Mouse (Mus musculus): ENCODE measurements at regions not wholly inside any gene's neighbourhood (a gene's known extent, or its start where the extent isn't known, plus 50 kb on each side); places are given as distances from the start of the nearest gene placed in this dataset.

- Histone ChIP-seq H3K4me3 (ENCODE audit: low read depth, low read length) (no peak overlapping the region), H3K4me1 (ENCODE audit: control insufficient read depth, insufficient read depth, low read length) (no peaks in the 10 kb centered on the region), H3K27ac (ENCODE audit: low read depth, low read length) (no peak overlapping the region), H3K9ac (replicated peaks; ENCODE audit: low read depth, low read length) (no peak overlapping the region), H3K27me3 (ENCODE audit: control insufficient read depth, insufficient read depth, low read length) (no peaks in the 10 kb centered on the region), H3K9me3 (ENCODE audit: control insufficient read depth, low read length) (no peaks in the 10 kb centered on the region), H3K4me2 (ENCODE audit: low read depth, low read length) (no peak overlapping the region), H3K36me3 (ENCODE audit: control insufficient read depth, insufficient read depth, low read length) (no peaks in the 10 kb centered on the region)
- ATAC-seq (ENCODE audit: low read depth): no peak
- 91% methylated on average over 3 of the region's 3 CpGs for WGBS
These were observed 234.5 kb upstream of the Dab2 start for GRCm38 (mm10) chr15:6065100-6065499.

DNA sequence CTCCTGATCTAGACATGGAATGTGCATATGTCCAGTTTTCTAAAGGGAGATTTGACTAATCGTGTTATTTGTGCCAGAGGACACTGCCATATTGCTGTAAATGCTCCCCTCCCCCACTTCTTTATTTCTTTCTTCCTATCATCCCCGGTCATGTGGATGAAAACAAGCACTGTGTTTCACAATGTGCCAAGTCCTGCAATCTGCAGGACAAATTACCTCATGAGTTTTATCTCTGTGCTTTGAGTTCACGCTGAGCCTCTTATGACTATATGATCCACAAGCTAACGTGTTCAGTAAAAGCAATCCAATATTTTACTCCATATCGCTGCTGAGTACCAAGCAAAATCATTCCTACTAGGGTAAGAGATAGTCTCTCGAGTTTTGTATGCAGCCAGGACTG, 232.2 kb upstream of the Dab2 start:
- no peak for ATAC-seq (ENCODE audit: low read depth)
- Histone ChIP-seq H3K27ac (ENCODE audit: low read depth, low read length) (no peak overlapping the region), H3K36me3 (ENCODE audit: control insufficient read depth, insufficient read depth, low read length) (no peaks in the 10 kb centered on the region), H3K4me3 (ENCODE audit: low read depth, low read length) (no peak overlapping the region), H3K9ac (replicated peaks; ENCODE audit: low read depth, low read length) (no peak overlapping the region), H3K4me2 (ENCODE audit: low read depth, low read length) (no peak overlapping the region), H3K9me3 (ENCODE audit: control insufficient read depth, low read length) (no peaks in the 10 kb centered on the region), H3K4me1 (ENCODE audit: control insufficient read depth, insufficient read depth, low read length) (no peaks in the 10 kb centered on the region), H3K27me3 (ENCODE audit: control insufficient read depth, insufficient read depth, low read length) (no peaks in the 10 kb centered on the region)
- 86% methylated on average over 6 of the region's 6 CpGs for WGBS

- no peaks in the 10 kb centered on the region for H3K36me3 ChIP-seq (ENCODE audit: control insufficient read depth, insufficient read depth, low read length)
- ATAC-seq (ENCODE audit: low read depth): no peak
- no peak overlapping the region for H3K4me3 ChIP-seq (ENCODE audit: low read depth, low read length)
- H3K27me3 ChIP-seq (ENCODE audit: control insufficient read depth, insufficient read depth, low read length): no peaks in the 10 kb centered on the region
- no peak overlapping the region for H3K27ac ChIP-seq (ENCODE audit: low read depth, low read length)
- H3K4me1 ChIP-seq (ENCODE audit: control insufficient read depth, insufficient read depth, low read length): no peaks in the 10 kb centered on the region
- H3K9ac ChIP-seq (replicated peaks; ENCODE audit: low read depth, low read length): no peak overlapping the region
- H3K4me2 ChIP-seq (ENCODE audit: low read depth, low read length): no peak overlapping the region
- no peaks in the 10 kb centered on the region for H3K9me3 ChIP-seq (ENCODE audit: control insufficient read depth, low read length)
- WGBS: 93% methylated on average over 8 of the region's 8 CpGs
These were observed 231.2 kb upstream of the Dab2 start for GRCm38 (mm10) chr15:6068371-6068770.

DNA sequence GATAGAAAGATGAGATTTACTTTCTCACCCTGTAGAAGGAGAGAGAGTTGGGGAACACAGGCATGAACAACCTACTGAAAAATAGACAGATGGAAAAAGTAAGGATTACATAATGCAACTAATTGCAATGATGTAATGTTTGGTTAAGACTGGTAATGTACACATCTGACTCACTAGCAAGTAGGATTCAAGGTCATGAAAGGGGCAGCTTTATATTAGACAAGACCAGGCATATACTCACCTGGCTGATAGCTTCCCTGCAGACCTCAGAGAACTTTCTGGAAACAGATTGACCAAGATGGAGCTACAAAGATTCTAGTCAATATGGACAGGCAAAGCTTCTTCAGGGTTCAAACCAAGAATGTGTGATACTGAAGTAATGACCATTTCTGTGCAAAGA, 227.7 kb upstream of the Dab2 start:
- Histone ChIP-seq H3K4me2 (ENCODE audit: low read depth, low read length) (no peak overlapping the region), H3K9ac (replicated peaks; ENCODE audit: low read depth, low read length) (no peak overlapping the region), H3K4me1 (ENCODE audit: control insufficient read depth, insufficient read depth, low read length) (no peaks in the 10 kb centered on the region), H3K27me3 (ENCODE audit: control insufficient read depth, insufficient read depth, low read length) (no peaks in the 10 kb centered on the region), H3K27ac (ENCODE audit: low read depth, low read length) (no peak overlapping the region), H3K9me3 (ENCODE audit: control insufficient read depth, low read length) (no peaks in the 10 kb centered on the region), H3K4me3 (ENCODE audit: low read depth, low read length) (no peak overlapping the region), H3K36me3 (ENCODE audit: control insufficient read depth, insufficient read depth, low read length) (no peaks in the 10 kb centered on the region)
- ATAC-seq (ENCODE audit: low read depth): no peak

GRCm38 (mm10) chr15:6072920-6073319, 226.7 kb upstream of the Dab2 start:
- ATAC-seq (ENCODE audit: low read depth): no peak

GRCm38 (mm10) chr15:6080714-6081635, 218.6 kb upstream of the Dab2 start:
- ATAC-seq (ENCODE audit: low read depth): peak; percentile 87
- H3K36me3 ChIP-seq (ENCODE audit: control insufficient read depth, insufficient read depth, low read length): no peaks in the 10 kb centered on the region
- H3K9me3 ChIP-seq (ENCODE audit: control insufficient read depth, low read length): no peaks in the 10 kb centered on the region
- H3K27me3 ChIP-seq (ENCODE audit: control insufficient read depth, insufficient read depth, low read length): no peaks in the 10 kb centered on the region
- no peaks in the 10 kb centered on the region for H3K4me1 ChIP-seq (ENCODE audit: control insufficient read depth, insufficient read depth, low read length)
- H3K9ac ChIP-seq (replicated peaks; ENCODE audit: low read depth, low read length): no peak overlapping the region
- no peak overlapping the region for H3K27ac ChIP-seq (ENCODE audit: low read depth, low read length)
- no peak overlapping the region for H3K4me3 ChIP-seq (ENCODE audit: low read depth, low read length)
- WGBS: 49% methylated on average over 8 of the region's 8 CpGs
- H3K4me2 ChIP-seq (ENCODE audit: low read depth, low read length): no peak overlapping the region

More at GRCm38 (mm10) chr15:6072920-6073319, 226.7 kb upstream of the Dab2 start:
- Histone ChIP-seq H3K4me2 (ENCODE audit: low read depth, low read length) (no peak overlapping the region), H3K36me3 (ENCODE audit: control insufficient read depth, insufficient read depth, low read length) (no peaks in the 10 kb centered on the region), H3K27ac (ENCODE audit: low read depth, low read length) (no peak overlapping the region), H3K4me3 (ENCODE audit: low read depth, low read length) (no peak overlapping the region), H3K9ac (replicated peaks; ENCODE audit: low read depth, low read length) (no peak overlapping the region), H3K27me3 (ENCODE audit: control insufficient read depth, insufficient read depth, low read length) (no peaks in the 10 kb centered on the region), H3K9me3 (ENCODE audit: control insufficient read depth, low read length) (no peaks in the 10 kb centered on the region), H3K4me1 (ENCODE audit: control insufficient read depth, insufficient read depth, low read length) (no peaks in the 10 kb centered on the region)
- WGBS: 83% methylated on average over 3 of the region's 3 CpGs

DNA sequence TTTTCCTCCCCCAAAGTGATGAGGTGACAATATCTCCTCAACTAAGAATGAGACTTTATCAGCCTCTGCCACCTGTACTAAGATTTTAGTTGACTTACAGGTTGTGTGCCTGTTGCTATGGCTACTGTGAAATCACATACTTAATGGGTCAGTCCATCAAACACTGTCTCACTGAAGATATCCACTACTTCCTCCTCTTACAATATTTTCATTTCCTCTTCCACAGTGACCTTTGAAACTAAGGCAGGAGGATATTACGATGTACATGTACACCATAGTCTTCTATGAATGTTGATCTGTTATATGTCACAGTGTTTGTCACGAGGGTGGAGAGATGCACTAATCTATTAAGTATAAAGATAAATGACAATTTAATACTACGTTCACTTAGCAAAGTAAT, 212.4 kb upstream of the Dab2 start:
- Histone ChIP-seq H3K9ac (replicated peaks; ENCODE audit: low read depth, low read length) (no peak overlapping the region), H3K4me2 (ENCODE audit: low read depth, low read length) (no peak overlapping the region), H3K27ac (ENCODE audit: low read depth, low read length) (no peak overlapping the region), H3K4me1 (ENCODE audit: control insufficient read depth, insufficient read depth, low read length) (no peaks in the 10 kb centered on the region), H3K27me3 (ENCODE audit: control insufficient read depth, insufficient read depth, low read length) (no peaks in the 10 kb centered on the region), H3K9me3 (ENCODE audit: control insufficient read depth, low read length) (no peaks in the 10 kb centered on the region), H3K4me3 (ENCODE audit: low read depth, low read length) (no peak overlapping the region), H3K36me3 (ENCODE audit: control insufficient read depth, insufficient read depth, low read length) (no peaks in the 10 kb centered on the region)
- 85% methylated on average over 3 of the region's 3 CpGs for WGBS
- no peak for ATAC-seq (ENCODE audit: low read depth)

DNA sequence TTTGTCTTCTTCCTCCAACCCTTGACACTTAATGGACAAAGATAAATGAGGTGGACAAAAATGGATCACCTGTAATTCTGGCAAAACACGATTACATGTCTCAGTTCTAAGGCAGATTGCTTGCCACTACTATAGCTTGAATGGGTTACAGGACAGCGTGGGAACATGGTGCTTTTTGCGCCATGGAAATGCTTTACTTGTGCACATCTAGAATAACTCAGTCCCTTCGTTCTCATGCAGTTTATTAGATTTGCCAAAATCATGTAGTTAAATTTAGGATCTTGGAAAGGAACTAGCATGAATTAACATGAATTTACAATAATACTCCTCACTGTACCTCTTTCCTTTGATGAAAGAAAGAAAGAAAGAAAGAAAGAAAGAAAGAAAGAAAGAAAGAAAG, 211.1 kb upstream of the Dab2 start:
- H3K36me3 ChIP-seq (ENCODE audit: control insufficient read depth, insufficient read depth, low read length): no peaks in the 10 kb centered on the region
- no peak overlapping the region for H3K4me2 ChIP-seq (ENCODE audit: low read depth, low read length)
- H3K27me3 ChIP-seq (ENCODE audit: control insufficient read depth, insufficient read depth, low read length): no peaks in the 10 kb centered on the region
- WGBS: 94% methylated on average over 4 of the region's 4 CpGs
- H3K27ac ChIP-seq (ENCODE audit: low read depth, low read length): no peak overlapping the region
- H3K9me3 ChIP-seq (ENCODE audit: control insufficient read depth, low read length): no peaks in the 10 kb centered on the region
- no peak overlapping the region for H3K9ac ChIP-seq (replicated peaks; ENCODE audit: low read depth, low read length)
- H3K4me1 ChIP-seq (ENCODE audit: control insufficient read depth, insufficient read depth, low read length): no peaks in the 10 kb centered on the region
- H3K4me3 ChIP-seq (ENCODE audit: low read depth, low read length): no peak overlapping the region
- no peak for ATAC-seq (ENCODE audit: low read depth)

- WGBS: 86% methylated on average over 3 of the region's 3 CpGs
- Histone ChIP-seq H3K9ac (replicated peaks; ENCODE audit: low read depth, low read length) (no peak overlapping the region), H3K4me1 (ENCODE audit: control insufficient read depth, insufficient read depth, low read length) (no peaks in the 10 kb centered on the region), H3K9me3 (ENCODE audit: control insufficient read depth, low read length) (no peaks in the 10 kb centered on the region), H3K4me3 (ENCODE audit: low read depth, low read length) (no peak overlapping the region), H3K27ac (ENCODE audit: low read depth, low read length) (no peak overlapping the region), H3K36me3 (ENCODE audit: control insufficient read depth, insufficient read depth, low read length) (no peaks in the 10 kb centered on the region), H3K4me2 (ENCODE audit: low read depth, low read length) (no peak overlapping the region), H3K27me3 (ENCODE audit: control insufficient read depth, insufficient read depth, low read length) (no peaks in the 10 kb centered on the region)
- no peak for ATAC-seq (ENCODE audit: low read depth)
These were observed 169.9 kb upstream of the Dab2 start for GRCm38 (mm10) chr15:6129697-6130096.

All from neural tube, embryonic 14.5 days (tissue).